Mouse (Mus musculus) midbrain, postnatal 0 days (tissue): ENCODE measurements around the gene Cntnap2. TPM values are rescaled to one million over a fixed set of nuclear protein-coding genes. Genes with fewer than 3 reads are reported as not detected.

Source experiments
- ATAC-seq: fragments of 200-750 bp; cut with Nextera tagmentation; 2 replicates; pipeline ENCODE4 v1.8.0; 2017; ENCODE audit warnings: moderate number of reproducible peaks, mild to moderate bottlenecking, moderate TSS enrichment, moderate library complexity; ENCODE audit not compliant: low FRiP score
- DNase-seq: peaks from one replicate; pipeline ENCODE4 v3.0.0-alpha.2; 2015; ENCODE audit warnings: low spot score
- H3K27ac ChIP-seq: fragments of 300-500 bp; sonication (generic); 2 replicates; pipeline ENCODE4 v1.5.1; 2014; ENCODE audit warnings: low read depth, mild to moderate bottlenecking, low read length, mixed read lengths
- H3K27me3 ChIP-seq: fragments of 300-500 bp; sonication (generic); 2 replicates; pipeline ENCODE4 v1.6.1; 2014; ENCODE audit warnings: low read length, control low read depth, mixed read lengths; ENCODE audit not compliant: insufficient read depth
- H3K36me3 ChIP-seq: fragments of 300-500 bp; sonication (generic); 2 replicates; pipeline ENCODE4 v1.6.1; 2014; ENCODE audit warnings: low read length, control low read depth, mixed read lengths; ENCODE audit not compliant: insufficient read depth
- H3K4me1 ChIP-seq: fragments of 300-500 bp; sonication (generic); 2 replicates; pipeline ENCODE4 v1.6.1; 2014; ENCODE audit warnings: mild to moderate bottlenecking, control low read depth, antibody characterized with exemption, low read length, mixed read lengths; ENCODE audit not compliant: insufficient read depth
- H3K4me2 ChIP-seq: fragments of 300-500 bp; sonication (generic); 2 replicates; pipeline ENCODE4 v1.6.1; 2014; ENCODE audit warnings: low read depth, mild to moderate bottlenecking, low read length, mixed read lengths; ENCODE audit not compliant: poor library complexity, severe bottlenecking
- H3K4me3 ChIP-seq: fragments of 300-500 bp; sonication (generic); 2 replicates; pipeline ENCODE4 v1.5.1; 2014; ENCODE audit warnings: low read depth, mild to moderate bottlenecking, low read length, moderate library complexity
- H3K9ac ChIP-seq: fragments of 300-500 bp; sonication (generic); replicated peaks from 2 replicates; pipeline ENCODE4 v1.6.1; 2014; ENCODE audit warnings: mild to moderate bottlenecking, low read length, moderate library complexity, mixed read lengths; ENCODE audit not compliant: poor library complexity, severe bottlenecking
- H3K9me3 ChIP-seq: fragments of 300-500 bp; sonication (generic); 2 replicates; pipeline ENCODE4 v1.6.1; 2016; ENCODE audit warnings: low read length, control low read depth
- CTCF ChIP-seq: IDR thresholded peaks from 2 replicates; pipeline ENCODE4 v1.5.1; 2016; ENCODE audit warnings: antibody characterized with exemption, mild to moderate bottlenecking
- WGBS: fragments of 180-500 bp; shearing (Covaris S2); extraction: QIAGEN DNeasy Blood & Tissue Kit; methylation state at CpG from one replicate; pipeline ENCODE4 v1.1.7; 2014; 5-methylcytosine and 5-hydroxymethylcytosine counted together
- polyA plus RNA-seq: library from polyadenylated mRNA; unstranded; fragments of >200 nt; fragmentation: Nextera tagmentation; extraction: Ambion mirVana; gene quantifications from 2 replicates; pipeline ENCODE4 v1.2.1, GENCODE M21; 2015
- total RNA-seq: library from RNA; depleted of rRNA; stranded (reverse); fragments of >200 nt; gene quantifications from 2 replicates; pipeline ENCODE4 v1.2.3, GENCODE M21; 2014

The Cntnap2 gene
- total and polyA plus RNA-seq, 2 experiments from 2014 or later, result 51.1 to 106 TPM

- Histone ChIP-seq H3K4me3 (no peak overlapping the region), H3K4me1 (no peaks in the 10 kb centered on the region), H3K36me3 (no peaks in the 10 kb centered on the region), H3K27ac (no peak overlapping the region), H3K9me3 (no peaks in the 10 kb centered on the region), H3K9ac (no peak overlapping the region), H3K27me3 (no peaks in the 10 kb centered on the region), H3K4me2 (no peak overlapping the region)
- WGBS, result 59% methylated on average over 1 of the region's 1 CpGs
- TF ChIP-seq CTCF, result no peak
- no peak for ATAC-seq
- no peak for DNase-seq
Observed at GRCm38 (mm10) chr6:46669018-46669417, 1609.9 kb downstream of the Cntnap2 start.

- TF ChIP-seq CTCF, result no peak
- WGBS, result 73% methylated on average over 2 of the region's 2 CpGs
- H3K27me3 ChIP-seq, result no peaks in the 10 kb centered on the region
- H3K4me1 ChIP-seq, result no peaks in the 10 kb centered on the region
- no peak for ATAC-seq
- no peak overlapping the region for H3K9ac ChIP-seq
- no peak overlapping the region for H3K27ac ChIP-seq
- H3K9me3 ChIP-seq, result no peaks in the 10 kb centered on the region
- DNase-seq, result peak; percentile 43
- no peak overlapping the region for H3K4me2 ChIP-seq
- H3K36me3 ChIP-seq, result no peaks in the 10 kb centered on the region
- no peak overlapping the region for H3K4me3 ChIP-seq
Observed at GRCm38 (mm10) chr6:46675081-46675480, 1615.9 kb downstream of the Cntnap2 start.

GRCm38 (mm10) chr6:46675621-46676020 is 1616.5 kb downstream of the Cntnap2 start:
- H3K4me3 ChIP-seq, result no peak overlapping the region
- TF ChIP-seq CTCF, result no peak
- ATAC-seq (no peak), DNase-seq (no peak)
- H3K27me3 ChIP-seq, result no peaks in the 10 kb centered on the region
- no peak overlapping the region for H3K4me2 ChIP-seq
- WGBS, result 81% methylated on average over 4 of the region's 4 CpGs
- H3K36me3 ChIP-seq, result no peaks in the 10 kb centered on the region
- H3K4me1 ChIP-seq, result no peaks in the 10 kb centered on the region
- no peak overlapping the region for H3K27ac ChIP-seq
- no peak overlapping the region for H3K9ac ChIP-seq
- H3K9me3 ChIP-seq, result no peaks in the 10 kb centered on the region

DNA sequence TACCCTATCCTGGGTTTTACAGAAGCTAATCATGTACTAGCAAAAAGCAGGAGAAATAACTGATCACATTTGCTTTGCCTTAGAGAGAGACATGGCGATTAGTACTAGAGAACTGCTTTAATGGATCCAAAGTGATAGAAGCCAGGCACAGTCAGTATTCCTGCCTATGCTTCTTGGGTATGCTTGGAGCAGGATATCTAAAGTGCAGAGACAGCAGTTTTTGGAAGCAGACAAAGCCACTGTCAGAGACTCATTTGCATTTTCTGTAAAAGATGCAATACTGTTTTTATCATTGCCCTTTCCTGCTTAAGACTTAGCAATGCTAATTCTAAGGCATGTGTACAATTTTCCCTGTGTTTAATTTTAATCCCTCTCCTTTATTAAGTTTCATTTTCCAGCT is 1637.0 kb downstream of the Cntnap2 start:
- WGBS, result 61% methylated on average over 1 of the region's 1 CpGs
- TF ChIP-seq CTCF, result no peak
- no peak for ATAC-seq
- no peak for DNase-seq
- Histone ChIP-seq H3K4me3 (no peak overlapping the region), H3K4me1 (no peaks in the 10 kb centered on the region), H3K9ac (no peak overlapping the region), H3K27ac (no peak overlapping the region), H3K9me3 (no peaks in the 10 kb centered on the region), H3K27me3 (no peaks in the 10 kb centered on the region), H3K36me3 (no peaks in the 10 kb centered on the region), H3K4me2 (no peak overlapping the region)

GRCm38 (mm10) chr6:46699343-46699742 is 1640.2 kb downstream of the Cntnap2 start:
- H3K4me2 ChIP-seq, result no peak overlapping the region
- H3K9ac ChIP-seq, result no peak overlapping the region
- TF ChIP-seq CTCF, result no peak
- no peaks in the 10 kb centered on the region for H3K4me1 ChIP-seq
- H3K9me3 ChIP-seq, result no peaks in the 10 kb centered on the region
- no peak overlapping the region for H3K4me3 ChIP-seq
- WGBS, result 82% methylated on average over 2 of the region's 2 CpGs
- peak; percentile 44 for DNase-seq
- H3K27ac ChIP-seq, result no peak overlapping the region
- ATAC-seq, result no peak
- no peaks in the 10 kb centered on the region for H3K27me3 ChIP-seq
- no peaks in the 10 kb centered on the region for H3K36me3 ChIP-seq

DNA sequence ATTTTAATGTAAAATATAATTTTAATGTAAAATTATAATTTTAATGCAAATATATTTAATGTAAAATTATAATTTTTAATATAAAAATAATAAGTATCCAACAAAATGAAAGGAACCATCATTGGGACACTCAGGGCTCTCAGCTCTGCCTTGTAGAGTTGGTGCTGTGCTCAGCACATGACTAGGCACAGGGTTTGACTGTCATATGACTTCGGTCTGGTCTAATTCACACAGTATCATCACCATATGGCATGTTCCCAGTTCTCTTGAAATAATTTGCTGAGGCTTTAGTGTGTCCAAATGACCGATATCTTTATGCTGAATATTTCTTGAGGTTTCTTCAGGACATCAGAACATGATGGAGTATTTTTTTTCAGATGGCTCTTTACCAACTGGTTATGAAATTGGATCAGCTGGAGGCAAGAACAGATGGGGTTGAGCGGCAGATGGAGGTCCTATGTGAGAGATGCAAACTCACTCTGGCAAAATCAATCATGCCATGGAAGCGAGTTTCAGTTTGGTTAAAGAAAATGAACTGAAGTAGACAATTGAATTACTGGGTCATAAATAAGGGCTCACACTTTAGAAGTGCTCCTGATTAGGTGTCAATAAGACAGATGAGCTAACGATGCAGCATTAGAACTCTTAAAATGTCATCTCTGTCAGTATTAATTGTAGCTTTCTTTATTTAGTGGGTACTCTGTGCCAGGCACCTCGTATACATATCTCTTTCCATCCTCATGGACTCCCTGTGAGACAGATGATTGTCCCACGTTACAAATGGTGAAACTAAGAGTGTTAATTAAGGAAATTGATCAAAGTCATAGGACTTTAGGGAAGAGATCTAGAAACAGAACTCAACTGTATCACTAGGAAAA is 1645.4 kb downstream of the Cntnap2 start:
- no peak overlapping the region for H3K27ac ChIP-seq
- no peak overlapping the region for H3K4me2 ChIP-seq
- no peak for TF ChIP-seq CTCF
- ATAC-seq (no peak), DNase-seq (peak; percentile 74)
- H3K9ac ChIP-seq, result no peak overlapping the region
- no peaks in the 10 kb centered on the region for H3K27me3 ChIP-seq
- no peaks in the 10 kb centered on the region for H3K36me3 ChIP-seq
- no peaks in the 10 kb centered on the region for H3K9me3 ChIP-seq
- no peak overlapping the region for H3K4me3 ChIP-seq
- no peaks in the 10 kb centered on the region for H3K4me1 ChIP-seq
- WGBS, result 85% methylated on average over 7 of the region's 7 CpGs
